Mouse (Mus musculus): ENCODE measurements around the gene Mrps9.

- TF ChIP-seq FOSL1 (IDR thresholded peaks at IDR 0.05; ENCODE audit: insufficient read depth, low read length, poor library complexity, severe bottlenecking) = no peak
- no peak for TF ChIP-seq MAX (IDR thresholded peaks at IDR 0.05)
- TF ChIP-seq USF1 (IDR thresholded peaks at IDR 0.05; ENCODE audit: low read depth) = no peak
- no peak for TF ChIP-seq CTCF (IDR thresholded peaks at IDR 0.05; ENCODE audit: control insufficient read depth, insufficient read depth, insufficient read length)
- TF ChIP-seq CEBPB (IDR thresholded peaks at IDR 0.05; ENCODE audit: low read depth) = no peak
- TF ChIP-seq MYOD1 (IDR thresholded peaks at IDR 0.05; ENCODE audit: control insufficient read depth, insufficient read length, low read depth) = no peak
- TF ChIP-seq MYOG (IDR thresholded peaks at IDR 0.05; ENCODE audit: control insufficient read depth, extremely low read depth, insufficient read length) = no peak
These were observed 54.1 kb downstream of the Mrps9 start for GRCm38 (mm10) chr1:42905148-42905547.
